Mouse (Mus musculus) liver, adult 2 months (tissue): ENCODE results near the gene Mtmr4. TPM values are rescaled to one million over a fixed set of nuclear protein-coding genes. Genes with fewer than 3 reads are reported as not detected.

Experiments
- DNase-seq: peaks from one replicate; pipeline ENCODE4 v3.0.0-alpha.2; 2011; ENCODE audit warnings: low read depth, low spot score; ENCODE audit errors: extremely low read depth
- H3K27ac ChIP-seq: fragments of 200-500 bp; replicated peaks from 2 replicates; pipeline ENCODE4 v1.5.1; 2012; ENCODE audit warnings: low read depth, mild to moderate bottlenecking, control low read depth, inconsistent platforms, low read length; ENCODE audit not compliant: insufficient read depth
- H3K27me3 ChIP-seq: fragments of 200-500 bp; 2 replicates; pipeline ENCODE4 v1.6.1; 2012; ENCODE audit warnings: mild to moderate bottlenecking, moderate library complexity, low read length, inconsistent platforms; ENCODE audit not compliant: control insufficient read depth, insufficient read depth
- H3K36me3 ChIP-seq: fragments of 200-500 bp; 2 replicates; pipeline ENCODE4 v1.6.1; 2012; ENCODE audit warnings: low read length, inconsistent platforms; ENCODE audit not compliant: control insufficient read depth, insufficient read depth
- H3K4me1 ChIP-seq: fragments of 200-500 bp; 2 replicates; pipeline ENCODE4 v1.6.1; 2011; ENCODE audit warnings: low read length; ENCODE audit not compliant: control insufficient read depth, insufficient read depth
- H3K4me3 ChIP-seq: fragments of 200-500 bp; 2 replicates; pipeline ENCODE4 v1.5.1; 2011; ENCODE audit warnings: low read depth, mild to moderate bottlenecking, control low read depth, low read length, moderate library complexity; ENCODE audit not compliant: insufficient read depth
- H3K79me2 ChIP-seq: fragments of 200-500 bp; 2 replicates; pipeline ENCODE4 v1.6.1; 2012; ENCODE audit warnings: inconsistent platforms, mild to moderate bottlenecking, low read length, moderate library complexity; ENCODE audit not compliant: control insufficient read depth, insufficient read depth
- H3K9ac ChIP-seq: fragments of 200-500 bp; 2 replicates; pipeline ENCODE4 v1.6.1; 2012; ENCODE audit warnings: low read depth, mild to moderate bottlenecking, control low read depth, inconsistent platforms, low read length
- CTCF ChIP-seq: fragments of 200-500 bp; IDR thresholded peaks from 2 replicates; pipeline ENCODE4 v1.5.1; 2011; ENCODE audit warnings: low read depth, low read length, control low read depth
- POLR2A ChIP-seq: fragments of 200-500 bp; IDR thresholded peaks from 2 replicates; pipeline ENCODE4 v1.6.1; 2011; ENCODE audit warnings: low read length, control low read depth; ENCODE audit not compliant: insufficient read depth; ENCODE audit errors: extremely low read depth
- WGBS: fragments of 180-500 bp; shearing (Covaris S2); methylation state at CpG from one replicate; pipeline ENCODE4 v1.1.7; 2018; 5-methylcytosine and 5-hydroxymethylcytosine counted together
- polyA plus RNA-seq: library from polyadenylated mRNA; depleted of rRNA; stranded (reverse); fragments of >200 nt; gene quantifications from 2 replicates; pipeline ENCODE4 v1.2.3, GENCODE M21; 2012
- total RNA-seq: library from RNA; depleted of rRNA; stranded (reverse); fragments of >200 nt; gene quantifications from 2 replicates; pipeline ENCODE4 v1.2.3, GENCODE M21; 2014

Mtmr4 gene
- total and polyA plus RNA-seq, 2 experiments = 13.4 to 18.1 TPM

DNA sequence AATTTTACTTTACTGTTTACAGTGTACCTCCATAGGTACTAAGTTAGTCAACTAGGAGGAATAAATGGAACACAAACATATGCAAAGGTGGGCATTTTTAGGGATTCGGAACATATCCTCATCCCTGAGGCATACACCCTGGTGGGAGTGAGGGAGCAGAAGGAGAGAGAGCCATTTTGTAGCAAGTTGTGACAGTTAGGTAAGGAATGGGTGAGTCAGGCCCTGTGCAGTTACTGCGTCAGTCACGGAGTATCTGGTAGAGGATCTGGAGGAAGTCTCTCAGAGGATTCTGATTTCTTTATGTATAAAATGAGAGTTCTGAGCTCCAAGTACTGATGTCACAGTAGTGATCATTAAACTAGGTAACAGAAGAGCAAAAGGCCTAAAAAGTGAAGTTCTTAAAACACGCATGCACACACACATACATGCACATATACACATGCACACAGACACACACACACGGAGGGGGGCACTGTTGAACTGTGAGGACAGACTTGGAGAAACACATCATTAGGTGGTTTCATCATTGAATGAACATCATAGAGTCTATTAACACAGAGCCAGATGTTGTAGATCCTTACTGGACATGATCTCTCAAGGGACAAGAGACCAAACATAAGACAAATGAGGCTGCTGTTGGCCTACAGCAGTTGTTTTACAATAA lies 4.6 kb upstream of the Mtmr4 start:
- Histone ChIP-seq H3K27me3 (no peaks in the 10 kb centered on the region), H3K9ac (no peak overlapping the region), H3K79me2 (peaks cover 3% of the 10 kb centered on the region; the same call in 1 of the 2 replicates), H3K27ac (no peak overlapping the region), H3K4me3 (no peak overlapping the region), H3K36me3 (no peaks in the 10 kb centered on the region), H3K4me1 (peaks cover 18% of the 10 kb centered on the region)
- no peak for DNase-seq
- TF ChIP-seq POLR2A (no peak), CTCF (no peak)
- 92% methylated on average over 5 of the region's 5 CpGs for WGBS

DNA sequence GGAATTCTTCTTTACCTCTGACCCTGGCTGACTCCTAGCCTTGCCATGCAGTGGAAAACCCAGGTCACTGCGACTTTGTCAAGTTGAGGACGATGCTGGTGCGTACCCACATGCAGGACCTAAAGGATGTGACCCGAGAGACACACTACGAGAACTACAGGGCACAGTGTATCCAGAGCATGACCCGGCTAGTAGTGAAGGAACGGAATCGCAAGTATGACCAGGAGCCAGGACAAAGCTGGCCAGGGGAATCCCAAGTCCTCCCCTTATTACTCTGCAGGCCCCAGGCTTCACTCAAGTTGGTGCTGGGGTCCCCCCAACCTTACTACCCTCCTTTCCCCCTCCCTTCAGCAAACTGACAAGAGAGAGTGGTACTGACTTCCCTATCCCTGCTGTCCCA lies 2.4 kb upstream of the Mtmr4 start:
- Histone ChIP-seq H3K9ac (no peak overlapping the region), H3K27ac (no peak overlapping the region), H3K4me3 (no peak overlapping the region)

DNA sequence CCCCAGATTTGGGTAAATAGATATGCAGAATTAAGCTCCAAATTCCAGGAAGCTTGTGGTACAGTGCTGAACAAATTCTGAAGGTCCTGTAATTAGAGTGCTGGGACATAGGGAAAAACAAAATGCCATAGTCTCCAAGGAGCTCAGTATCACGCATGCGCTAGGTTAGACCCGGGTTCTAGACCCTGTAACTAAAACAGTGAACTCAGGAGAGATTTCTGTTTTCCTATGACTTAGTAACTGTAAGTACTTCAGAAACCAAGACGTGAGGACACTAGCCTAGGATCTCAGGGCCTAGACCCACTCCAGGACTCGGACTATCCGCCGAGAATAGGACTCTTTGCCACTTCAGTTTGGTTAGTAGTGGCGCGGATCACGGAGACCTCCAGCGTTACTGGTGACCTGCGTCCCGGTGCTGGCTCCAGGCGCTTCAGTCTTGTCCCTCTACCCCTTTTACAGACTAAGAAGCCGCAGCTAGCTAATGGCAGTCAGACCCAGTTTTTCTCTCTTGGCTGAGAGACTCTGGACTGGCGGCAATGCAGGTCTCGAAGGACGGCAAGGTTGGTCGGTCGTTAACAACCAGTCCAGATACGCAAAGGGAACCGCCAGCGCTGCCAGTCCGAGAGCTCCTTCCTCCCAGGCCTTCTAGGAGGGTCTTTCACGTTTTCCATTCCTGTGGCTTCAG lies 979 bp upstream of the Mtmr4 start:
- Histone ChIP-seq H3K79me2 (peaks cover 12% of the 10 kb centered on the region; the same call in 1 of the 2 replicates), H3K36me3 (no peaks in the 10 kb centered on the region), H3K27me3 (no peaks in the 10 kb centered on the region), H3K9ac (peak overlapping the region; percentile 93), H3K4me1 (peaks cover 25% of the 10 kb centered on the region), H3K27ac (peak overlapping the region; percentile 97), H3K4me3 (peak overlapping the region; percentile 77)
- TF ChIP-seq CTCF = no peak
- TF ChIP-seq POLR2A = no peak
- under 1% methylated on average over 25 of the region's 25 CpGs for WGBS
- peak; percentile 34 for DNase-seq

More for the DNA sequence above, 2.4 kb upstream of the Mtmr4 start:
- Histone ChIP-seq H3K27me3 (no peaks in the 10 kb centered on the region), H3K79me2 (peaks cover 8% of the 10 kb centered on the region; the same call in 1 of the 2 replicates), H3K4me1 (peaks cover 23% of the 10 kb centered on the region), H3K36me3 (no peaks in the 10 kb centered on the region)
- TF ChIP-seq POLR2A (no peak), CTCF (no peak)
- WGBS = 78% methylated on average over 8 of the region's 8 CpGs
- no peak for DNase-seq

DNA sequence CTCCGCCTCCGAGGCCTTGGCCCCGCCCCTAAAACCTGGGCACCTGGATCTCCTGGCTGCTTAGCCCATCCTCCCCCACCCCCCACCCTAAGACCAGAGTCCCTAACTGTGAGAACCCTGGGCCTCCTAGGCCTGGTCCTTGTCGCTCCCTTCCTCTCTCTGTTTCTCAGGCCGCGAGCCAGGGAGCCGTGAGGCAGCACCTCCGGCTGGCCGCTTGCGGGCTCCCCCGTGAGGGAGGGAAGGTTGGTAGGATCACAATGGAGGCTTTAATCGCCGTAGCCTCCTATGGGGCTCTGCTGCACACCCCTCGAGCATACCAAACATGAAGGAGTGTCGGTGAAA lies 363 bp downstream of the Mtmr4 start:
- Histone ChIP-seq H3K9ac (peak overlapping the region; percentile 81), H3K27me3 (no peaks in the 10 kb centered on the region), H3K79me2 (peaks cover 12% of the 10 kb centered on the region; the same call in 1 of the 2 replicates), H3K4me1 (peaks cover 22% of the 10 kb centered on the region), H3K4me3 (peak overlapping the region; percentile 71), H3K36me3 (peaks cover 3% of the 10 kb centered on the region; the same call in 1 of the 2 replicates), H3K27ac (peak overlapping the region; percentile 91)
- WGBS = under 1% methylated on average over 15 of the region's 15 CpGs
- no peak for TF ChIP-seq POLR2A
- no peak for TF ChIP-seq CTCF
- no peak for DNase-seq

DNA sequence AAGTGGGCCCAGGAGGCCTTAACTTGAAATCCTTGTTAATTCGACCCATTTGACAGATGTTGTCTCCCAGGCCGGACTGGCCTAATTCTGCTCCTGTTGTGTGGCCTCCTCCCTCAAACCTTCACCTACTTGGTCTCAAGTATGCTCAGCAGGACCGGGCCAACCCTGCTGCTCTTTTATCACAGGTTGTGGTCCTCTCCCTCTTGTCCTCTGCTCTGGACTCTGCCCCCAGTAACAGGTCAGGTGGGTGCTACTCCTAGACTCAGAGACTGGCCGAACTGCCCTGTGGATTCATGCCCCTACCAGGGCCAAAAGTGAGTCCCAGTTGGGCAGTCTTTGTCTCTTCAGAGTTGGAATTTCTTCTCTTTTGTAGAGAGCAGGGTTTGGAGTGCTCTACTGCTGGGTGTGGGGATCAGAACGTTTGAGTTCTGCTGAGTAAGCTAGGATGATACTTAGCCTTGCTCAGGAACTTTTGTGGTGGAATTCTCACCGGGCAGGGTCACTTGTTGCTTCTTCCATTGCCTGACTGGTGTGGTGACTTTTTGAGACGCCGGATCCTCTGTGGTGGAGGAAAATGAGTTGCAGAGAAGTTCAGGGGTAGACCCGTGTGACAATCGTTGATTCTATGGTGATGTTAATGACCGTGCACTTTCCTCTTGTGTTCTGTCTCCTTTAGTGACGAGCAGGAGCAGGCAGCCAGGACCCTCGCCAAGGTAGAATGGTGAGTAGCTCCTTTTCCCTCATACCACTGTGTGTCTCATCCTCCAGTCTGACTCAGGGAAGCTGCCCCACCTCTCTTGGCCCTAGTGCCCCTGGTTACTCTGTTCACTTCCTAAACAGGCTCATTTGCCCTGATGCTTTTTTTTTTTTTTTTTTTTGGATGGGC lies 994 bp downstream of the Mtmr4 start:
- peak; percentile 97 for DNase-seq
- Histone ChIP-seq H3K27ac (peak overlapping the region; percentile 91), H3K27me3 (no peaks in the 10 kb centered on the region), H3K36me3 (peaks cover 9% of the 10 kb centered on the region), H3K9ac (peak overlapping the region; percentile 81), H3K4me1 (peaks cover 22% of the 10 kb centered on the region), H3K79me2 (peaks cover 12% of the 10 kb centered on the region; the same call in 1 of the 2 replicates), H3K4me3 (peak overlapping the region; percentile 71)
- 9% methylated on average over 13 of the region's 13 CpGs for WGBS
- TF ChIP-seq POLR2A = 0 out of 2 replicates have a peak, but pooled peaks have one; percentile 14
- no peak for TF ChIP-seq CTCF
